Mouse (Mus musculus) ES-E14 (cell line): ENCODE measurements at regions not wholly inside any gene's neighbourhood (a gene's known extent, or its start where the extent isn't known, plus 50 kb on each side); places are given as distances from the start of the nearest gene placed in this dataset.

Experiments
- CHD2 ChIP-seq: IDR thresholded peaks from 2 replicates; pipeline ENCODE4 v1.6.1; 2014; ENCODE audit warnings: mild to moderate bottlenecking, low read depth, low read length, inconsistent platforms
- HCFC1 ChIP-seq: IDR thresholded peaks from 2 replicates; pipeline ENCODE4 v1.6.1; 2012; ENCODE audit warnings: low read length, inconsistent platforms, borderline replicate concordance; ENCODE audit not compliant: insufficient read depth
- MAFK ChIP-seq: IDR thresholded peaks from 2 replicates; pipeline ENCODE4 v1.6.1; 2014; ENCODE audit warnings: mild to moderate bottlenecking, low read depth, low read length, inconsistent platforms; ENCODE audit not compliant: insufficient read depth
- ZC3H11A ChIP-seq: IDR thresholded peaks from 2 replicates; pipeline ENCODE4 v1.6.1; 2012; ENCODE audit warnings: low read depth, mild to moderate bottlenecking, inconsistent platforms, low read length, borderline replicate concordance
- ZNF384 ChIP-seq: IDR thresholded peaks from 2 replicates; pipeline ENCODE4 v1.6.1; 2012; ENCODE audit warnings: low read depth, low read length, inconsistent platforms

DNA sequence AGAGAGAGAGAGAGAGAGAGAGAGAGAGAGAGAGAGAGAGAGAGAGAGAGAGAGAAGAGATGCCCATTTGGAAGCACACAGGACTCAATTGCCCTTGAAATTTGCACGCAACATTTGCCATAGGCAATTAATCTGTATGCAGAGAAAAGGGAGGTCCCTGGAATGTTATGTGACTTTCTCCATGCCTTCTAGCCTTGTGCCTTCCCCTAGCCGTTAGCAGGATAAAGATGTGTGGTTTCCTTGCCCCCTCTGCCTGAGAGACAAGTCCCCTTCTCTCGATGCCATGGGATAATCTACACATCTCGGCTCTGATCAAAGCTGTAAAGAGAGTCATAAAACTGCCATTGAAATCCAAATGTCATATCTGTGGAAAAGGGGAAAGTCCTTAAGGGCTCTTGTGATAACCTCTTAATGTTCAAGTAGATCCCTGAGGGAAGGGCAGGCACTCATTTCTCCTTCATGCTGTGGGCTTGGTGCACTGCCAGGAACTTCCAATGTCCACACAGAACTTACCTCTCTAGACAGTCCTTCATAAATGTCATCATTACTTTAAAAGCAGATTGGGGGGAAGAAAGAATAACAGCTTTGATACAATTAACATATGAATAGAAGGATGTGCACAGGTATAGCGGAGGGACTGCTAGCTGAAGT lies 106.9 kb upstream of the Gm10295 start:
- no peak for TF ChIP-seq CHD2
- no peak for TF ChIP-seq ZNF384
- no peak for TF ChIP-seq ZC3H11A
- TF ChIP-seq HCFC1 = no peak
- no peak for TF ChIP-seq MAFK
